Mouse (Mus musculus): ENCODE measurements around the gene Ppfibp2. TPM values are rescaled to one million over a fixed set of nuclear protein-coding genes. Genes with fewer than 3 reads are reported as not detected.

Gene Ppfibp2
- polyA plus RNA-seq, 1 experiment from 2014 or later: 19.2 TPM

DNA sequence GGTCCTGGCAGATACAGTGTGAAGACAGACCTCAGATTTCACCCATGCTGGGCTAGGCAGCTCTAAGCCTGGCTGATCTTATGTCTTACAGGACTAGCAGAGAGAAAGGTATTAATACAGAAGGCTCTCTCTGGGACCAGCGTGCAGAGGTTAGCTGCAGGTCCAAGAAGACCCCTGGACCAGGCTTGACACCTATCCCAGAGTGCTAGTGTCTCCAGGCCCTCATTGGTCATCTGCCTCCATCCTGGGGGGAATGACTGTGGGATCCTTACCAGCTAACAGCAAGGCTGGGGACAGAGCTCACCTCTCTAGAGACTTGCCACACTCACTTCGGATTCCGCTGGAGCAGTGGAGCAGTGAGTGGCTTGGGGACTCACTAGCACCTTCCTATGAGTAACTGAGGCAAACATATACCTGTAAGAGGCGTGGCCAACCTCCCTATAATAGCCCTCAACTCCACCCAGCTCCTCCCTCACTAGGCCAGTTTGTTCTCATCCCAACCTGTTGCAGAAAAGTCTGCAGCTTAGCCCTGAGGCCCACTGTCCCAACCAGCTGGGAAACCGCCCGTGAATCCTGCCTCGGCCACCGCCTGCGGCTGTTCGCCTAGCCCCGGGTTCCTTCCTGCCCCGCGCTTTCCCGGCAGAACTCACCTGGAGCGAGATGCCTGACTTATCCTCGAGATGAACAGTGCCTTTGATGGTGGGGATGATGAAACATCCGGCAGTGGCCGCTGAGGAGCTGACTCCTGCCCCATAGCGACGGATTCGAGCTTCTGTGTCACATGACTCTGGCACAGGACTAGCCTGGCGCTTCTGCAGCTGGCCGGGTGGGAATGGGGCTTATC lies 162.5 kb downstream of the Ppfibp2 start, which contains the start of gene Cyb5r2:
TSS of gene Cyb5r2 (minus strand) at position 725 of the 844 bp plus-strand sequence.
- WGBS: 10% methylated on average over 23 of the region's 23 CpGs
- Histone ChIP-seq H3K4me2 (ENCODE audit: low read depth, low read length) (peak within 1 kb of the TSS; percentile 42), H3K27ac (replicated peaks; ENCODE audit: low read depth, low read length) (no peak within 1 kb of the TSS), H3K9ac (replicated peaks; ENCODE audit: low read length) (peak within 1 kb of the TSS; percentile 55), H3K9me3 (replicated peaks; ENCODE audit: control insufficient read depth, low read length) (no peaks in the 10 kb centered on the region), H3K4me3 (ENCODE audit: low read depth, low read length) (peak within 1 kb of the TSS; percentile 24; the same call in 1 of the 2 replicates), H3K4me1 (ENCODE audit: control insufficient read depth, insufficient read depth, low read length) (no peaks in the 10 kb centered on the region), H3K36me3 (replicated peaks; ENCODE audit: control insufficient read depth, insufficient read depth, low read depth, low read length) (no peaks in the 10 kb centered on the region), H3K27me3 (ENCODE audit: control insufficient read depth, insufficient read depth, low read length) (no peaks in the 10 kb centered on the region)
- peak; percentile 63 for DNase-seq (ENCODE audit: low spot score)
- peak; percentile 58; the same call in 1 of the 2 replicates for ATAC-seq (replicated peaks; ENCODE audit: insufficient number of reproducible peaks, low FRiP score, low TSS enrichment, low read depth)

- Histone ChIP-seq H3K9ac (replicated peaks; ENCODE audit: low read length) (no peak overlapping the region), H3K36me3 (replicated peaks; ENCODE audit: control insufficient read depth, insufficient read depth, low read depth, low read length) (no peaks in the 10 kb centered on the region), H3K9me3 (replicated peaks; ENCODE audit: control insufficient read depth, low read length) (no peaks in the 10 kb centered on the region), H3K27me3 (ENCODE audit: control insufficient read depth, insufficient read depth, low read length) (no peaks in the 10 kb centered on the region), H3K4me3 (ENCODE audit: low read depth, low read length) (no peak overlapping the region), H3K4me2 (ENCODE audit: low read depth, low read length) (no peak overlapping the region), H3K27ac (replicated peaks; ENCODE audit: low read depth, low read length) (no peak overlapping the region), H3K4me1 (ENCODE audit: control insufficient read depth, insufficient read depth, low read length) (no peaks in the 10 kb centered on the region)
- DNase-seq (ENCODE audit: low spot score): no peak
- ATAC-seq (replicated peaks; ENCODE audit: insufficient number of reproducible peaks, low FRiP score, low TSS enrichment, low read depth): no peak
- 68% methylated on average over 6 of the region's 6 CpGs for WGBS
Measured at GRCm38 (mm10) chr7:107770812-107771211, 175.8 kb downstream of the Ppfibp2 start.

- H3K4me1 ChIP-seq (ENCODE audit: control insufficient read depth, insufficient read depth, low read length): no peaks in the 10 kb centered on the region
- no peak overlapping the region for H3K4me3 ChIP-seq (ENCODE audit: low read depth, low read length)
- H3K36me3 ChIP-seq (replicated peaks; ENCODE audit: control insufficient read depth, insufficient read depth, low read depth, low read length): no peaks in the 10 kb centered on the region
- H3K27ac ChIP-seq (replicated peaks; ENCODE audit: low read depth, low read length): no peak overlapping the region
- H3K4me2 ChIP-seq (ENCODE audit: low read depth, low read length): no peak overlapping the region
- DNase-seq (ENCODE audit: low spot score) (no peak), ATAC-seq (replicated peaks; ENCODE audit: insufficient number of reproducible peaks, low FRiP score, low TSS enrichment, low read depth) (no peak)
- no peak overlapping the region for H3K9ac ChIP-seq (replicated peaks; ENCODE audit: low read length)
- H3K27me3 ChIP-seq (ENCODE audit: control insufficient read depth, insufficient read depth, low read length): no peaks in the 10 kb centered on the region
- no peaks in the 10 kb centered on the region for H3K9me3 ChIP-seq (replicated peaks; ENCODE audit: control insufficient read depth, low read length)
- WGBS: 83% methylated on average over 1 of the region's 1 CpGs
Measured at GRCm38 (mm10) chr7:107778216-107778615, 183.2 kb downstream of the Ppfibp2 start.

DNA sequence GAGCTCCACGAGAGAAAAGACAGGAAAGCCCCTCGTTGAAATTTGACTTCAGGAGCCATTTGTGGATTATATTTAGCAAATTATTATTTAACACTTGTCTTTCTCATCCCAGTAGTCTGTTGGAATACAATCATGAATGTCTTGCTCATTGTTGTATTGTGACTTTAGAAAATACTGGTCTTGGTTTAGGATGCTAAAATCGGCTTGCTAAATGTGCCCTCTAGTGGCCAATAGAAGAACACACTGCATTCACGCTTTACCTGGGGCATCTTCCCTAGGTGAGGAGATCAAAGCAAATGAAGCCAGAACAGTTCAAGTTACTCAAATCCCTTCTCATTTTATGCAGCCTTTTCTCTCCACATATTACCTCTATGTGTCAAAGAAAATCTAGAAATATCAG lies 184.6 kb downstream of the Ppfibp2 start:
- Histone ChIP-seq H3K4me1 (ENCODE audit: control insufficient read depth, insufficient read depth, low read length) (no peaks in the 10 kb centered on the region), H3K9me3 (replicated peaks; ENCODE audit: control insufficient read depth, low read length) (no peaks in the 10 kb centered on the region), H3K9ac (replicated peaks; ENCODE audit: low read length) (no peak overlapping the region), H3K27ac (replicated peaks; ENCODE audit: low read depth, low read length) (no peak overlapping the region), H3K4me3 (ENCODE audit: low read depth, low read length) (no peak overlapping the region), H3K27me3 (ENCODE audit: control insufficient read depth, insufficient read depth, low read length) (no peaks in the 10 kb centered on the region), H3K4me2 (ENCODE audit: low read depth, low read length) (no peak overlapping the region), H3K36me3 (replicated peaks; ENCODE audit: control insufficient read depth, insufficient read depth, low read depth, low read length) (no peaks in the 10 kb centered on the region)
- 49% methylated on average over 4 of the region's 4 CpGs for WGBS
- DNase-seq (ENCODE audit: low spot score) (peak; percentile 48), ATAC-seq (replicated peaks; ENCODE audit: insufficient number of reproducible peaks, low FRiP score, low TSS enrichment, low read depth) (no peak)

- no peak overlapping the region for H3K9ac ChIP-seq (replicated peaks; ENCODE audit: low read length)
- no peaks in the 10 kb centered on the region for H3K4me1 ChIP-seq (ENCODE audit: control insufficient read depth, insufficient read depth, low read length)
- H3K9me3 ChIP-seq (replicated peaks; ENCODE audit: control insufficient read depth, low read length): no peaks in the 10 kb centered on the region
- no peaks in the 10 kb centered on the region for H3K36me3 ChIP-seq (replicated peaks; ENCODE audit: control insufficient read depth, insufficient read depth, low read depth, low read length)
- 60% methylated on average over 3 of the region's 3 CpGs for WGBS
- H3K4me2 ChIP-seq (ENCODE audit: low read depth, low read length): no peak overlapping the region
- DNase-seq (ENCODE audit: low spot score): peak; percentile 68
- H3K27ac ChIP-seq (replicated peaks; ENCODE audit: low read depth, low read length): no peak overlapping the region
- no peaks in the 10 kb centered on the region for H3K27me3 ChIP-seq (ENCODE audit: control insufficient read depth, insufficient read depth, low read length)
- ATAC-seq (replicated peaks; ENCODE audit: insufficient number of reproducible peaks, low FRiP score, low TSS enrichment, low read depth): 0 out of 2 replicates have a peak, but pooled peaks have one; percentile 29
- no peak overlapping the region for H3K4me3 ChIP-seq (ENCODE audit: low read depth, low read length)
Measured at GRCm38 (mm10) chr7:107787977-107788620, 193.1 kb downstream of the Ppfibp2 start.

- ATAC-seq (replicated peaks; ENCODE audit: insufficient number of reproducible peaks, low FRiP score, low TSS enrichment, low read depth) (no peak), DNase-seq (ENCODE audit: low spot score) (no peak)
- H3K9ac ChIP-seq (replicated peaks; ENCODE audit: low read length): no peak overlapping the region
- H3K27ac ChIP-seq (replicated peaks; ENCODE audit: low read depth, low read length): no peak overlapping the region
- H3K4me1 ChIP-seq (ENCODE audit: control insufficient read depth, insufficient read depth, low read length): no peaks in the 10 kb centered on the region
- H3K4me2 ChIP-seq (ENCODE audit: low read depth, low read length): no peak overlapping the region
- H3K27me3 ChIP-seq (ENCODE audit: control insufficient read depth, insufficient read depth, low read length): no peaks in the 10 kb centered on the region
- 72% methylated on average over 2 of the region's 2 CpGs for WGBS
- H3K4me3 ChIP-seq (ENCODE audit: low read depth, low read length): no peak overlapping the region
- H3K36me3 ChIP-seq (replicated peaks; ENCODE audit: control insufficient read depth, insufficient read depth, low read depth, low read length): no peaks in the 10 kb centered on the region
- no peaks in the 10 kb centered on the region for H3K9me3 ChIP-seq (replicated peaks; ENCODE audit: control insufficient read depth, low read length)
Measured at GRCm38 (mm10) chr7:107796500-107796899, 201.5 kb downstream of the Ppfibp2 start.

Other genes starting within 250 kb of the Ppfibp2 start
- gene Syt9, start 224.5 kb upstream of the Ppfibp2 start, polyA plus RNA-seq (2014; fragmentation: Nextera tagmentation; extraction: Ambion mirVana): 3.6 and 4.7 TPM in 2 replicates
- gene Olfml1, start 27.8 kb upstream of the Ppfibp2 start, polyA plus RNA-seq (2014; fragmentation: Nextera tagmentation; extraction: Ambion mirVana): 21.5 and 23.8 TPM in 2 replicates
- not detected in 2 replicates for gene 5330417H12Rik, start 30.0 kb downstream of the Ppfibp2 start, polyA plus RNA-seq (2014; fragmentation: Nextera tagmentation; extraction: Ambion mirVana)
- gene Cyb5r2, start 162.8 kb downstream of the Ppfibp2 start, polyA plus RNA-seq (2014; fragmentation: Nextera tagmentation; extraction: Ambion mirVana): 0.29 and 0.31 TPM in 2 replicates
- gene Ovch2, start 206.0 kb downstream of the Ppfibp2 start, polyA plus RNA-seq (2014; fragmentation: Nextera tagmentation; extraction: Ambion mirVana): not detected in 2 replicates
- gene Olfr467, start 217.1 kb downstream of the Ppfibp2 start, polyA plus RNA-seq (2014; fragmentation: Nextera tagmentation; extraction: Ambion mirVana): not detected in 2 replicates
- not detected in 2 replicates for gene Olfr469, start 230.3 kb downstream of the Ppfibp2 start, polyA plus RNA-seq (2014; fragmentation: Nextera tagmentation; extraction: Ambion mirVana)